Mouse (Mus musculus) layer of hippocampus, postnatal 25 days (tissue): ENCODE data around the gene Ceacam20. TPM values are rescaled to one million over a fixed set of nuclear protein-coding genes. Genes with fewer than 3 reads are reported as not detected.
A peak's percentile ranks its signal among the peaks of the same experiment; 100 is the strongest.
"Not testable (repeated sequence)": the region's sequence is repeated elsewhere in the genome, so short reads cannot be mapped to it uniquely, and the experiment has no call there.

ENCODE experiments used
- DNase-seq, 2 experiments: peaks; one replicate each; pipeline ENCODE4 v3.0.0; 2022; ENCODE audit warnings: mixed read lengths in 2 of 2, low spot score in 1 of 2; ENCODE audit errors: extremely low spot score in 1 of 2
- total RNA-seq, 2 experiments: library from RNA; stranded (reverse); gene quantifications; 2 replicates each; pipeline ENCODE4 v1.2.3; 2021

Gene Ceacam20
- total RNA-seq, 2 experiments from 2014 or later: not detected

DNA sequence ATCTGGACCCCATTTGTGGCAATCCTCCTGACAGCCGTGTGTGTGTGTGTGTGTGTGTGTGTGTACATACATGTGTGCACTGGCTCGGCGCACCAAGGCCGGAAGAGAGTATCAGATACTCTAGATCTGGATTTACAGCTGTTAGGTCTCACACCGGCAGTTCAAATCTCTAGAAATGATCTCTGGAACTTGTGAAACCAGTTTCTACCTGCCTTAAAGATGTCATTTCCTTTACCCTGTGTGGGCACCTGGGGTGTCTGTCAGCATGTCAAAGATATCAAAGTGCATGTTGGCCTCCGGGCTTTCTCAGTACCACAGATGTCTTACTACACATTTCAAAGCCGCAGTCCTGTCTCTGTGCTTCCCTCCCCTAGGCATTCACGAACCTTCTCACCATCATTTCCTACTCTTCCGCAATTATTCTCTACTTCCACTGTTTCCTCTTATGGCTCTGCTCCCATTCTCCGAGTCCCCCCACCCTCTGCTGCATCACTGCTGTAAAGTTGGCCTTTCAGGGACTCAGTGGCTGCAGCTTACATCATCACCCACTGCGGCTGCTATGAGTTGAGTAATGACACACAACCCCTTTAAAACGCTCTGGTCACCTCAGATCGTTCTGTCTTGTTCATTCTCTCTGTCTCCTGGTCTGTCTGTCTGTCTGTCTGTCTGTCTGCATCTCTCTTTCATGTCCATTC is 19.2 kb upstream of the Ceacam20 start:
- no peak for DNase-seq

DNA sequence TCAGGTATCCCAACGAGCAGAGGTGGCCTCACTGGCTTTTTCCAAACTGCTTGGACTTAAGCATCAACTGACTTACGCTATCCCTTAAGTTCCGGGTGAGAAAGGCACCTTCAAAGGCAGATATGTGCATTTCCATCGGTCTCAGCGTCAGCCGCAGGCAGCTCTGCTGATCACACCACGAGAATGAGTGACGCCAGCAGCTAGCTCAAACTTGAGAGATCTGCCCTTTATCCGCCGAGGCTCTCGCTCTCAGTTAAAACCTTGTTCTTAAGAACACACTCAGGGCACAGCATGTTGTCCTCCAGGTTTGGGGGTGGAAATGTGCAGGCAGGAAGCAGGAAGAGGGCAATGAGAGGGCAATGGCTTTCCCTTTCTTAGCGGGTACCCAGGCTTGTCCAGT is 16.3 kb upstream of the Ceacam20 start:
- DNase-seq: no peak

DNA sequence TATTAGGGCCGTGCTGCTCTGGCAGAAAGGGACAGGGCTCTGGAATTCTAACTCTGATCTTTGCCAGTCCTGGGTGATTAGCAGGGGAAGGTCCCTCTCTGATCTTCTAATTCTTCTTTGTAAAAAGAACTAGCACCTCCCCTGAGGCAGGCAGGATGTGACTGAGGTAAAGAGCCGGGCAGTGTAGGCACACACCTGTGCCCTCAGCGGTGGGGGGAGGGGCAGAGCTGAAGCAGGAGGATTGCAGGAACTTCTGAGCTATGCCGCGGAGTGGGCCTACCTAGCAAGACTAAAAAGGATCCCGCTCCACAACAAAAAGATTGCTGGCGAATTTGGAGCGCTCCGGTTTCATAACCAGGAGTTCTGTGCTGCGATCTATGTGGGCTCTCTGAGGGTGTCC is 15.2 kb upstream of the Ceacam20 start:
- no peak for DNase-seq

DNA sequence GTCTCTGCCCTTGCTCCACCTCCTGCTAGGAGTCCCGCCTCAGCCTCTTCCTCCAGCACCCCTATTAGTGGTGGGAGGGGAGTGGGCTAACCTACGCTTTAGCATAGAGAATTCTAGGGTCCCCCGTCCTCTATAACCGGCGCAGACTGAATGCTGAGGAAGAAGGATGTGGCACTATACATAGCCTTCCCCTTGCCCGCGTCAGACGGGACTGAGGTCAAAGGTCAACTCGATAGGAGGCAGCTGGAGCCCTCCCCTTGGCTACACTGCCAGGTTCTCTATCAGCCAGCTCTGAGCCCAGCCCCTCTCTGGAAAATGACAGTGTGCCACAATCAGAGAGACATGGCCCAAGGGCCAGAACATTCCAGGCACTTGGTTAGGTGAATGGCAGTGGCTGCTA is 14.6 kb upstream of the Ceacam20 start, which contains the start of gene Igsf23:
TSS of gene Igsf23 (minus strand) at position 168 of the 400 bp plus-strand sequence.
- DNase-seq: no peak

DNA sequence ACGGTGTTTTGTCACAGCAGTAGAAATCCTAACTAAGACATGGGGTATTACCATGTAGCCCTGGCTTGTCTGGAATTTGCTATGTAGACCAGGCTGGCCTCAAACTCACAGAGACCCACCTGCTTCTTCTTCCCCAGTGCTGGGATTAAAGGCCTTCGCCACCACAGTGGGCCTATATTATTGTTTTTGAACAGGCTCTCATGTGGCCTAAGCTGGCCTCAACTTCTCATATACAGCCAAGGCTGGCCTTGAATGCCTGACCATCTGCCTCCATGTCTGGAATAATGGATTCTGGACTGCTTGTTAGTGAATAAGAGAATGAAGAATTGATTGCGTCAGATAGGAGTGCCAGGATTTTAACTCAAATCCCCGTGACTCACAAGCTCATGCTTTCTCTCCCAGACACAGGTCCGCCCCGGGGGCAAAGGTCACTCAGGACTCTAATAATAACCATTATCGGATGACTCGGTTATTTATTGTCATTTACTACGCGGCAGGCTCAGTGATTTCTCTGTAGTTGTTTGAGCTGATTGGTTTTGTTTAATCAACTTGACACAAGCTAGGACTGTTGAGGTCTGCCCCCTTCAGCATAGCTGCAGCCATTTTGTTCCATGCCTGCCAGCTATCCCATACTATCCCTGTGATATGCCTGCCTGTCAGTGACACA is 12.8 kb upstream of the Ceacam20 start:
- DNase-seq: no peak

DNA sequence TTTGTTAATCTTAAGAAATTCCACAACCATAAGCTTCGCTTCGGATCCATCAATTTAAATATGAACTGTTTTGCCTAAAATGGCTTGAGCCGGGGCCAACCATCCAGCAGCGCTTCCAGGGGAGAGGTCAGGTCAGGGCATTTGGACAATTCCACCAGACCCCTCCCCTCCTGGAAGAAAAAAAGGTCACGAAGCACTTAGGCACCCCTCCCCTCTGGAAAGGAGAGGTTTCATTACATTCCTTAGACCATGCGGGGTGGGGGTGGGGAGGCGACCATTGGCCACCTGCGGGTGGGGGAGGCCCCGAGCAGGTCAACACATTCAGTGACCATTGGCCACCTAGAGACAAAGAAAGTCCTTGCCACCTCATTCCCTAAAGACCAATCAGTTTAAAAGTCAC is 12.2 kb upstream of the Ceacam20 start:
- no peak for DNase-seq

DNA sequence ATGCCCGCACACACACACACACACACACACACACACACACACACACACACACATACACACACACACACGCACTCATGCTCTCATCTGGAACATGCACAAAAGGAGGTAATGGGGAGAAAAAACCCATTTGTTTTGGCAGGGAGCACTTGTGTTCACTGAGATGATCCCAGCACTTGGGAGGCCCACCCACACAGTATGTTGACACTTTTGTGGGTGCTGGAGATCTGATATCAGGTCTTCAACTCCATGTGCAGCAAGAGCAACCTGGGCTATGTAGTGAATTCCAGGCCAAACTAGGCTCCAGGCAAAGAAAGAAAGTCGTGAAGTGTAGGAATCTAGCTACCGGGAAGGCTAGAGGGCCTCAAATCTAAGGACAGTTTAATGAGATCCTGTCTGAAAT is 9.4 kb upstream of the Ceacam20 start:
- DNase-seq: no peak

DNA sequence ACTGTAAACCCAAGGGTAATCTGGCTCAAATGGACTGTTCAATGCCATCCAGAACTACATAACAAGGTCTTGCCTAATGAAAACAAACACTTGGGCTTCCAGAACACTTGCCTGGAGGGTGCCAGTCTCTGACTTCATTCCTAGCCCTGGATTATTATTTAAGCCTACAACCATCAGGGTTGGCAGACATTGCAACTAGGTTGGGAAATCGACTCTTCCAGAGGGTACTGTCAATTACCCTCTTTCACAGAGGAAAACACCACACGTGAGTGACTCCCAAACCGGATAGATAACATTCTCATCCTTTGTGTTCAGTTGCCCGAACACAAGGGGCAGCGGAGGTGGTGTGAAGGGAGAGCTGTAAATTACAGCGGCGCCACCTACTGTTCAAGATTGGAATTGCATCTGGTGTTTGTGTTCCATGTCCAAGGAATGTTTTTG is 8.9 kb upstream of the Ceacam20 start:
- DNase-seq: peak; percentile 87 to 99

DNA sequence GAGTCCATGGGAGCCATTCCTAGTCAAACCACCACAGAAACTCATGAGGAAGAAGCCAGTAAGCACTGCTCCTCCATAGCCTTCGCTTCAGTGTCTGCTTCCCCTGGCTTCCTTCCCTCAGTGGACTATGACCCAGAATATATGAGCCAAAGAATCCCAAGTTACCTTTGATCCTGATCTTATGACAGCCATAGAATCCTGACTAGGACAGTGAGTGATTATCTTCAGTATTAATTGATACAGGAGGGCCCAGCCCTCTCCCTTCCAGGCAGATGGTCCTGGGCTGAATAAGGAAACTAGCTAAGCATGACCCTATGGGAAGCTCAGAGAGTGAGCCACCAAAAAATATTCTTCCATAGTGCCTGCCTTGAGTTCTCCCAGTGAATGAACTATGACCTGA is 2.8 kb upstream of the Ceacam20 start:
- DNase-seq: no peak

DNA sequence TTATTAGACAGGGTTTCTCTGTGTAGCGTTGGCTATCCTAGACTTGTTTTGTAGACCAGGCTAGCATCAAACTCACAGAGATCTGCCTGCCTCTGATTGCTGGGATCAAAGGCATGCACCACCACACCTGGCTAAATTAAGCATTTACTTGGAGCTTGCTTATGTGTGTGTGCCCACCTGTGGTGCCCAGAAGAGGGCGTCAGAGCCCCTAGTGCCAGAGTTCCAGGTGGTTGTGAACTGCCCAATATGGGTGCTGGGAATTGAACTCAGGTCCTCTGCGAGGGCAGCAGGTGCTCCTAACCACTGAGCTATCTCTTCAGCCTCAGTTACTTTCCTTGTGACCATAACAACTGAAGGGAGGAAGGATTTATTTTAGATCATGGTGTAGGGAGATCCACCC is 3.9 kb downstream of the Ceacam20 start:
- DNase-seq: no peak

DNA sequence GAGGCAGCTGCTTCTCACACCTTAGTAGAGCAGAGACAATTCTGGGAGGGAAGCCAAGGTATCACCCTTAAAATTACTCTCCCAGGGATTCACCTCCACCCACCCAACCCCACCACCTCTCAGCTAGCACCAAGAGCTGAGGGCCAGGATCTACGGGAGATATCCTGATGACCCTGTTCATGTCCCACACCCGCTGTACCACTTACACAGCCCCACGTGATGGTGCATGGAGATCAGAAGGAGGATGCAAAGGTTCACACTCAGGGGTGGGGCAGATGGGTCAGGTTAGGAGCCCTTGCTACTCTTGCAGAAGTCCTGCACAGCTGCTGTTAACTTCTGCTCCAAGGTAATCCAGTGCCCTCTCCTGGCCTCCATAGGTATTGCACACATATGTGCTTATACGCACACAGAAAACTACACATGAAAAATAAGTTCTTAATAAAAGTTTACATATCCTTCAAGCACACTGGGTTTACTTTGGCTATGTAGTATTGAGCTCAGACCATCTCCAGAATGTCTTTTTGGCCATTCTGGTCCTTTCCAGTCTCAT is 4.4 kb downstream of the Ceacam20 start:
- no peak for DNase-seq

DNA sequence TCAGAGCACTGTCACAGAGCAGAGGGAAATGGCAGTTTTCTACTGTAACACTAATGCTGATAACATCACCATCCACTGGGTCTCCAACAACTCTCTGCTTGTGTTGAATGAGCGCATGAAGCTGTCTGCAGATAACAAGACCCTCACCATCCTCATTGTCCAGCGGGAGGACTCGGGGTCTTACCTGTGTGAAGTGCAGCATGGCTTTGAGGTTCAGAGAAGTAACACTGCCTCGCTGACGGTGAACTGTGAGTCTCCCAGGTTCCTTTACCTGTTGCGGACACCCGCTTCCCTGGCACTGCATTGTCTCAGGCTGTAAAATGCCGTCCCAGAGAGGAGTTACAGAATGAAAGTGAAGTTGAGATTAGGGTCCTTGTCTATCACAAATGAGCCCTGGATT is 5.0 kb downstream of the Ceacam20 start:
- no peak for DNase-seq

DNA sequence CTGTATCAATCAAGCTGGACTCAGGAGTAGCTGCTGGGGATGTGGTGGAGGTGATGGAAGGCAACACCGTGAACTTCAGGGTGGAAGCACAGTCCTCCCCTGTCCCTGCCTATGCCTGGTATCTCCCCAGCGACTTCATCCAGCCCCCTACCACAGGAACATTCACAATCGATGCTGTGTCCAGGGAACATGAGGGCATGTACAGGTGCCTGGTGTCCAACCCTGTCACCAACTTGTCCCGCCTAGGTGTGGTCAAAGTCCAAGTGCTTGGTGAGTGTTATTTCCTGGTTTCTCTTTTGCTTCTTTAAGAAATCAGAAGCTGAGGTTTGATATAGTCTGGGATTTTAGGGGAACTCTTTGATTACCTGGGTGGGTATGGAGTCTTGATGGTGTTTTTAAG is 6.3 kb downstream of the Ceacam20 start:
- DNase-seq: no peak

DNA sequence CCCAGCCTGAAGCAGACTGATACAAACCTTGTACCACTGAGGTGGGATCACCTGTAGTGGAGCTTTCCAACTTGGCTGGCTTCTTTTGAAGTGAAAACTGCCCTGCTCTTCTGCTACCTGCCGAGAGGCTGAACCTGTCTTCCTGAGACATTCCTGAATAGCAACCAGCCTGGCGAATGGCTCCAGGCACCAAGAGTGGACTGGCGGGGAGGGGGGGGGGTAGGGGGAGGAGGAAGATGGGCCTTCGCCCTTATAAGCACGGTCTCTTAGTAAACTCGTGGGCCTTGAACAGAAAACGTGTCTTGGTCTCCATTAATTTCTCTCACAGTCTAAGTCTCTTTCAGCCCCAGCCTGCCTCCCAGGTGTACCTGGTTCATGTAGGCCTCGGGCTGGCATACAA is 26.0 kb downstream of the Ceacam20 start, which contains the start of gene Nlrp9b:
TSS of gene Nlrp9b (plus strand) at position 301 of the 400 bp plus-strand sequence.
- not testable (repeated sequence) for DNase-seq

DNA sequence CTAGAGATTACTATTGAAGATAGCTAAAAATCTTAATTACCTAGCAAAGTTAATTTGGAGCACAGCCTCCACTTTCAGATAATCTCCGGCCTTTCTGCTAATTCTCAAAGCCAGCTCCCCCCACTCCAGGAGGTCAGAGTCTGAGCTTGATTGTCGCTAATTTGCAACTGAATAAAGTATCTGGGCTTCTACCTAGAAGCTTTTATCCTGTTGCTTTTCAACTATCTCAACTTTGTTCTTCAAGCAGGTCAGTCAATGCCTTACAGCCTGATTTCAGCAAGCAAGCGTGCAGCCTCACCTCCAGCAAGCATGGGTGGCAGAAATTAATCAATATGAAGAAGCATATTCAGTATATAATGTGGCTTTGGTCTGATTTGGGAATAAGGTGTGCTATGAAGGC is 31.5 kb downstream of the Ceacam20 start:
- DNase-seq: not testable (repeated sequence)

DNA sequence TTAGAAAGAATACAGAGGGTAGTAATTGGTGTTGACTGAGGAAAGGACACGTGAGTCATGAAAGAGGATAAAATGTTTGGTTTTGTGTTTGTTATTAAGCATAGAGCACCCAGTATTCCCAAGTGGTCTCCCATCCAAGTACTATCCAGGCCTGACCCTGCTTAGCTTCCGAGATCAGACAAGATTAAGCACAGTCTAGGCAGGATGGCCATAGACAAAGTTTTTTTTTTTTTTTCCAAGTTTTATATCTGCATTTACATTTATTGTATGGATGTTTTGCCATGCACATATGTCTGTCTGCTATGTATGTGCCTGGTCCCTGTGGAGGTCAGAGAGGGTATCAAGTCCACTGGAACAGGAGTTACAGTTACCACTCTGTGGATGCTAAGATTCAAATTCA is 44.8 kb downstream of the Ceacam20 start:
- DNase-seq: no peak

Other genes starting within 250 kb of the Ceacam20 start
- 100 to 1,000 TPM; 109 TPM for gene Tomm40, start 250.0 kb upstream of the Ceacam20 start, total RNA-seq
- 1 to 10 TPM; 7.9 to 9.1 TPM for gene Nectin2, start 214.9 kb upstream of the Ceacam20 start, total RNA-seq
- gene Bcam, start 194.4 kb upstream of the Ceacam20 start, total RNA-seq: 10 to 100 TPM in 1 of 2 experiments, 1 to 10 TPM in 1; 8.7 to 11.4 TPM
- not detected for gene Cblc, start 168.6 kb upstream of the Ceacam20 start, total RNA-seq
- gene Bcl3, start 142.6 kb upstream of the Ceacam20 start, total RNA-seq: under 1 TPM; 0.49 to 0.61 TPM
- 1 to 10 TPM; 1.8 to 2.9 TPM for gene Gm19345, start 113.4 kb upstream of the Ceacam20 start, total RNA-seq
- gene Ceacam16, start 104.1 kb upstream of the Ceacam20 start, total RNA-seq: not detected
- not detected for gene Ceacam19, start 77.4 kb upstream of the Ceacam20 start, total RNA-seq
- 10 to 100 TPM; 10.2 to 15.9 TPM for gene Pvr, start 44.3 kb upstream of the Ceacam20 start, total RNA-seq
- gene Igsf23, start 14.7 kb upstream of the Ceacam20 start, total RNA-seq: not detected
- not detected for gene Nlrp9b, start 26.1 kb downstream of the Ceacam20 start, total RNA-seq
- gene Vmn1r91, start 134.3 kb downstream of the Ceacam20 start, total RNA-seq: not detected
- not detected for gene Gm16442, start 157.2 kb downstream of the Ceacam20 start, total RNA-seq
- not detected for gene Vmn1r93, start 173.7 kb downstream of the Ceacam20 start, total RNA-seq
- gene Vmn1r94, start 203.0 kb downstream of the Ceacam20 start, total RNA-seq: not detected
- not detected for gene Vmn1r95, start 228.3 kb downstream of the Ceacam20 start, total RNA-seq
- not detected for gene Gm6164, start 240.2 kb downstream of the Ceacam20 start, total RNA-seq